Mouse (Mus musculus) forebrain, embryonic 11.5 days (tissue): ENCODE data around the gene Cldn5. TPM values are rescaled to one million over a fixed set of nuclear protein-coding genes. Genes with fewer than 3 reads are reported as not detected.

Experiments
- ATAC-seq: fragments of 200-750 bp; cut with Nextera tagmentation; replicated peaks from 2 replicates; pipeline ENCODE4 v1.8.0; 2017; ENCODE audit warnings: moderate TSS enrichment; ENCODE audit not compliant: low FRiP score
- DNase-seq: peaks from one replicate; pipeline ENCODE4 v3.0.0-alpha.2; 2017; ENCODE audit warnings: low spot score
- H3K27ac ChIP-seq: fragments of 300-500 bp; sonication (generic); 2 replicates; pipeline ENCODE4 v1.5.1; 2014; ENCODE audit warnings: low read depth, low read length
- H3K27me3 ChIP-seq: fragments of 300-500 bp; sonication (generic); 2 replicates; pipeline ENCODE4 v1.6.1; 2014; ENCODE audit warnings: mild to moderate bottlenecking, low read length, mixed read lengths; ENCODE audit not compliant: control insufficient read depth, insufficient read depth
- H3K36me3 ChIP-seq: fragments of 300-500 bp; sonication (generic); 2 replicates; pipeline ENCODE4 v1.6.1; 2014; ENCODE audit warnings: mild to moderate bottlenecking, low read length, moderate library complexity, mixed read lengths; ENCODE audit not compliant: control insufficient read depth, insufficient read depth
- H3K4me1 ChIP-seq: fragments of 300-500 bp; sonication (generic); replicated peaks from 2 replicates; pipeline ENCODE4 v1.6.1; 2014; ENCODE audit warnings: low read length, mixed read lengths; ENCODE audit not compliant: control insufficient read depth, insufficient read depth
- H3K4me2 ChIP-seq: fragments of 300-500 bp; sonication (generic); 2 replicates; pipeline ENCODE4 v1.6.1; 2014; ENCODE audit warnings: low read depth, mild to moderate bottlenecking, low read length, moderate library complexity, mixed read lengths; ENCODE audit not compliant: severe bottlenecking
- H3K4me3 ChIP-seq: fragments of 300-500 bp; sonication (generic); 2 replicates; pipeline ENCODE4 v1.5.1; 2014; ENCODE audit warnings: low read depth, low read length
- H3K9ac ChIP-seq: fragments of 300-500 bp; sonication (generic); 2 replicates; pipeline ENCODE4 v1.6.1; 2014; ENCODE audit warnings: low read length
- H3K9me3 ChIP-seq: fragments of 300-500 bp; sonication (generic); 2 replicates; pipeline ENCODE4 v1.6.1; 2016; ENCODE audit warnings: low read length, mixed read lengths; ENCODE audit not compliant: control insufficient read depth
- WGBS: fragments of 180-500 bp; shearing (Covaris S2); extraction: QIAGEN DNeasy Blood & Tissue Kit; methylation state at CpG from one replicate; pipeline ENCODE4 v1.1.7; 2014; 5-methylcytosine and 5-hydroxymethylcytosine counted together
- polyA plus RNA-seq: library from polyadenylated mRNA; unstranded; fragments of >200 nt; fragmentation: Nextera tagmentation; extraction: Ambion mirVana; gene quantifications from 2 replicates; pipeline ENCODE4 v1.2.1, GENCODE M21; 2014

The Cldn5 gene
- 21.1 and 25.8 TPM in 2 replicates for polyA plus RNA-seq

- peaks cover 9% of the 10 kb centered on the region; the same call in 1 of the 2 replicates for H3K4me1 ChIP-seq
- no peak for DNase-seq
- WGBS, result 6% methylated on average over 19 of the region's 19 CpGs
These were observed at the start of gene Cldn5 for GRCm38 (mm10) chr16:18776556-18777100. Gene Cldn5 (plus strand): TSS chr16:18776847.

GRCm38 (mm10) chr16:18727536-18728499 is 48.8 kb upstream of the Cldn5 start:
- no peaks in the 10 kb centered on the region for H3K4me1 ChIP-seq
- no peaks in the 10 kb centered on the region for H3K36me3 ChIP-seq
- H3K27me3 ChIP-seq, result no peaks in the 10 kb centered on the region
- H3K4me3 ChIP-seq, result no peak overlapping the region
- no peak overlapping the region for H3K27ac ChIP-seq
- DNase-seq, result no peak
- H3K9ac ChIP-seq, result no peak overlapping the region
- no peak overlapping the region for H3K4me2 ChIP-seq
- no peaks in the 10 kb centered on the region for H3K9me3 ChIP-seq
- 79% methylated on average over 10 of the region's 10 CpGs for WGBS
- ATAC-seq, result no peak

More at GRCm38 (mm10) chr16:18776556-18777100, at the start of gene Cldn5:
- peak; percentile 34; the same call in 1 of the 2 replicates for ATAC-seq
- no peaks in the 10 kb centered on the region for H3K9me3 ChIP-seq
- peak within 1 kb of the TSS; percentile 34 for H3K4me3 ChIP-seq
- H3K9ac ChIP-seq, result peak within 1 kb of the TSS; percentile 32
- H3K27me3 ChIP-seq, result peaks cover 37% of the 10 kb centered on the region
- H3K4me2 ChIP-seq, result peak within 1 kb of the TSS; percentile 54
- peak within 1 kb of the TSS; percentile 25; the same call in 1 of the 2 replicates for H3K27ac ChIP-seq
- H3K36me3 ChIP-seq, result peaks cover 3% of the 10 kb centered on the region; the same call in 1 of the 2 replicates

GRCm38 (mm10) chr16:18729185-18729584 is 47.5 kb upstream of the Cldn5 start:
- Histone ChIP-seq H3K27me3 (no peaks in the 10 kb centered on the region), H3K9ac (no peak overlapping the region), H3K4me3 (no peak overlapping the region), H3K4me1 (no peaks in the 10 kb centered on the region), H3K27ac (no peak overlapping the region), H3K36me3 (no peaks in the 10 kb centered on the region), H3K4me2 (no peak overlapping the region), H3K9me3 (no peaks in the 10 kb centered on the region)
- WGBS, result 80% methylated on average over 5 of the region's 5 CpGs
- ATAC-seq, result no peak
- DNase-seq, result no peak

GRCm38 (mm10) chr16:18730640-18731039 is 46.0 kb upstream of the Cldn5 start:
- H3K36me3 ChIP-seq, result no peaks in the 10 kb centered on the region
- H3K27ac ChIP-seq, result no peak overlapping the region
- no peak overlapping the region for H3K4me3 ChIP-seq
- ATAC-seq (no peak), DNase-seq (no peak)
- no peak overlapping the region for H3K4me2 ChIP-seq
- 86% methylated on average over 3 of the region's 3 CpGs for WGBS
- H3K9ac ChIP-seq, result no peak overlapping the region
- no peaks in the 10 kb centered on the region for H3K4me1 ChIP-seq
- no peaks in the 10 kb centered on the region for H3K27me3 ChIP-seq
- H3K9me3 ChIP-seq, result no peaks in the 10 kb centered on the region

- Histone ChIP-seq H3K4me3 (no peak overlapping the region), H3K27me3 (no peaks in the 10 kb centered on the region), H3K9ac (no peak overlapping the region), H3K9me3 (no peaks in the 10 kb centered on the region), H3K4me1 (no peaks in the 10 kb centered on the region), H3K4me2 (no peak overlapping the region), H3K27ac (no peak overlapping the region), H3K36me3 (no peaks in the 10 kb centered on the region)
- ATAC-seq (no peak), DNase-seq (no peak)
- 73% methylated on average over 20 of the region's 20 CpGs for WGBS
These were observed 43.3 kb upstream of the Cldn5 start for GRCm38 (mm10) chr16:18733100-18733956.

GRCm38 (mm10) chr16:18738303-18738702 is 38.3 kb upstream of the Cldn5 start:
- no peak for ATAC-seq
- Histone ChIP-seq H3K4me1 (no peaks in the 10 kb centered on the region), H3K27ac (no peak overlapping the region), H3K4me2 (no peak overlapping the region), H3K36me3 (no peaks in the 10 kb centered on the region), H3K9me3 (no peaks in the 10 kb centered on the region), H3K27me3 (no peaks in the 10 kb centered on the region), H3K4me3 (no peak overlapping the region), H3K9ac (no peak overlapping the region)
- no peak for DNase-seq

- Histone ChIP-seq H3K36me3 (no peaks in the 10 kb centered on the region), H3K4me1 (no peaks in the 10 kb centered on the region), H3K4me3 (no peak overlapping the region), H3K9ac (no peak overlapping the region), H3K9me3 (no peaks in the 10 kb centered on the region), H3K27me3 (no peaks in the 10 kb centered on the region), H3K4me2 (no peak overlapping the region), H3K27ac (no peak overlapping the region)
- WGBS, result 86% methylated on average over 20 of the region's 20 CpGs
- DNase-seq, result no peak
- no peak for ATAC-seq
These were observed 30.2 kb upstream of the Cldn5 start for GRCm38 (mm10) chr16:18746268-18747122.
